Mouse (Mus musculus): ENCODE results near the gene Ptpn21.

DNA sequence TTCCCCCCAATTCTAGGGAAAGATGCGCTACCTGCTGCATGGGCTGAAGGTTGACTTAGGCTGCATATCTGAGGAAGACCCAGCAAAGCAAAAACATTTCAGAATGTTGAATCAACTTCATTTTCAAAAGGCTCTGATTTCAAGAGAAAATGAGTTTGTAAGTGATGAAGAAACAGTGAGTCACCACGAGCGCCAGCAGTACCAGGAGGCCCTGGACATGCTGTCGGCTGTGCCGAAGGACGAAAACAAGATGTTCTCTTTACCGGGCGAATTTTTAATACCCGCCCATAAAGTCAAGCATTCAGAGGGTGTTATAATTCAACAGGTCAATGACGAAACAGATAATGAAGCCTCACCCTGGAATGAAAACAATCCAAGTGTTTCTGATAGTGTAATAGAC, 68.1 kb downstream of the Ptpn21 start:
- TF ChIP-seq CTCF (IDR thresholded peaks at IDR 0.05), result no peak
- no peak for TF ChIP-seq EP300 (IDR thresholded peaks at IDR 0.05; ENCODE audit: insufficient read depth, low read depth, low read length)
- TF ChIP-seq POLR2A (IDR thresholded peaks at IDR 0.05; ENCODE audit: insufficient read depth, low read depth, low read length), result no peak
